Mouse (Mus musculus): Measurements from ENCODE around the gene Hmgxb4. TPM values are rescaled to one million over a fixed set of nuclear protein-coding genes. Genes with fewer than 3 reads are reported as not detected.

Hmgxb4 gene
- polyA plus RNA-seq (2012; ENCODE audit: low replicate concordance) = 6.7 and 7.0 TPM in 2 replicates

GRCm38 (mm10) chr8:74993081-74993474, at the start of gene Hmgxb4:
Gene Hmgxb4 (plus strand): TSS chr8:74993356.

GRCm38 (mm10) chr8:75033511-75034243, 40.5 kb downstream of the Hmgxb4 start, which contains the start of gene Tom1:
Gene Tom1 (plus strand): TSS chr8:75033705.

Other genes starting within 250 kb of the Hmgxb4 start
- gene Isx, start 120.2 kb upstream of the Hmgxb4 start, polyA plus RNA-seq (2012; ENCODE audit: low replicate concordance) = not detected in 2 replicates
- 17.1 and 43.9 TPM in 2 replicates for gene Tom1, start 40.3 kb downstream of the Hmgxb4 start, polyA plus RNA-seq (2012; ENCODE audit: low replicate concordance)
- gene Hmox1, start 100.3 kb downstream of the Hmgxb4 start, polyA plus RNA-seq (2012; ENCODE audit: low replicate concordance) = 324 and 700 TPM in 2 replicates
- 14.8 and 24.4 TPM in 2 replicates for gene Mcm5, start 116.2 kb downstream of the Hmgxb4 start, polyA plus RNA-seq (2012; ENCODE audit: low replicate concordance)
- gene Rasd2, start 220.6 kb downstream of the Hmgxb4 start, polyA plus RNA-seq (2012; ENCODE audit: low replicate concordance) = 0.11 and 0.13 TPM in 2 replicates

Data from hematopoietic multipotent progenitor cell, adult 10-12 weeks (in vitro differentiated cells).